24 mouse cellular contexts compared by ENCODE assay signal in genomic region chr5:74239369-74239768, GRCm38 (mm10). TPM values are rescaled to one million over a fixed set of nuclear protein-coding genes. Genes with fewer than 3 reads are reported as not detected.
"Had no signal": no experiment of that assay in that cellular context is flagged by ENCODE, and none has a peak within 500 bp of the region (broad histone marks: within the 10 kb centered on the region; RNA-seq: fewer than 3 reads in every experiment).

No protein-coding gene starts in this region.

- H3K4me1 ChIP-seq: midbrain, embryonic 12.5 days; neural tube, embryonic 13.5 days; neural tube, embryonic 15.5 days had no signal

- H3K27ac ChIP-seq: macrophage; midbrain, embryonic 10.5 days; midbrain, embryonic 12.5 days; neural tube, embryonic 13.5 days; neural tube, embryonic 15.5 days; stomach, embryonic 15.5 days; stomach, postnatal 0 days had no signal

- DNase-seq: liver, postnatal 0 days; lung, adult 2 months; lung, postnatal 14 days; lung, postnatal 36 days; midbrain, embryonic 14.5 days; retina, postnatal 1 day; right cerebral cortex, adult 18-20 months; right cerebral cortex, postnatal 25 days; right cerebral cortex, postnatal 4 days; spleen, adult 18-20 months; thymus, adult 2 months; thymus, postnatal 25 days; thymus, postnatal 4 days had no signal

- ATAC-seq: liver, postnatal 0 days; lung, postnatal 0 days; midbrain, embryonic 16.5 days had no signal

- H3K4me2 ChIP-seq: lung, embryonic 15.5 days; midbrain, embryonic 12.5 days; neural tube, embryonic 13.5 days; neural tube, embryonic 15.5 days; stomach, embryonic 15.5 days had no signal

- H3K27me3 ChIP-seq: lung, embryonic 15.5 days; midbrain, embryonic 12.5 days; neural tube, embryonic 13.5 days; neural tube, embryonic 15.5 days; stomach, embryonic 15.5 days had no signal

- H3K4me3 ChIP-seq: lung, embryonic 15.5 days; midbrain, embryonic 10.5 days; midbrain, embryonic 12.5 days; myocyte; neural tube, embryonic 13.5 days; neural tube, embryonic 15.5 days; stomach, embryonic 15.5 days had no signal

- H3K9me3 ChIP-seq: lung, embryonic 15.5 days; midbrain, embryonic 10.5 days; midbrain, embryonic 12.5 days; neural tube, embryonic 13.5 days; neural tube, embryonic 15.5 days; stomach, embryonic 15.5 days had no signal

- H3K9ac ChIP-seq: liver, postnatal 0 days; lung, embryonic 15.5 days; midbrain, embryonic 12.5 days; neural tube, embryonic 13.5 days; neural tube, embryonic 15.5 days; stomach, embryonic 15.5 days had no signal

- H3K36me3 ChIP-seq: lung, embryonic 15.5 days; midbrain, embryonic 10.5 days; midbrain, embryonic 12.5 days; neural tube, embryonic 13.5 days; neural tube, embryonic 15.5 days; stomach, embryonic 15.5 days had no signal

RNA-seq across cellular contexts. Expression of gene Rasl11b, which starts 44.3 kb away (rescaled TPM):
- polyA plus RNA-seq: macrophage had no signal
